Mouse (Mus musculus): Measurements from ENCODE around the gene Pfn5.
"Not testable (repeated sequence)": the region's sequence is repeated elsewhere in the genome, so short reads cannot be mapped to it uniquely, and the experiment has no call there.

Gene Pfn5

GRCm38 (mm10) chrX:95557887-95558286, at the start of gene Pfn5, which contains the start of gene Asb12:
TSS of gene Pfn5 (plus strand) at chrX:95558104.
TSS of gene Asb12 (minus strand) at chrX:95557987.
- DNase-seq, result no peak

GRCm38 (mm10) chrX:95523883-95524282, 34.0 kb upstream of the Pfn5 start:
- no peak for DNase-seq

GRCm38 (mm10) chrX:95525166-95525565, 32.7 kb upstream of the Pfn5 start:
- no peak for DNase-seq

DNA sequence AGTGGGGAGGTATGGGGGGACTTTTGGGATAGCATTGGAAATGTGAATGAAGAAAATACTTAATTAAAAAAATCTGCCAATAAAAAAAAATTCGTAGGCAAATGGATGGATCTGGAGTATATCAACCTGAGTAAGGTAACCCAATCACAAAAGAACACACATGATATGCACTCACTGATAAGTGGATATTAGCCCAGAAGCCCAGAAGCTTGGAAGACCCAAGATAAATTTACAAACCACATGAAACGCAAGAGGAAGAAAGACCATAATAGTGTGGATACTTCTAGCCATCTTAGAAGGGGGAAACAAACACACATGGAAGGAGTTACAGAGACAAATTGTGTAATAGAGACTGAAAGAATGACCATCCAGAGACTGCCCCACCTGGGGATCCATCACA, 22.4 kb upstream of the Pfn5 start:
- not testable (repeated sequence) for DNase-seq

DNA sequence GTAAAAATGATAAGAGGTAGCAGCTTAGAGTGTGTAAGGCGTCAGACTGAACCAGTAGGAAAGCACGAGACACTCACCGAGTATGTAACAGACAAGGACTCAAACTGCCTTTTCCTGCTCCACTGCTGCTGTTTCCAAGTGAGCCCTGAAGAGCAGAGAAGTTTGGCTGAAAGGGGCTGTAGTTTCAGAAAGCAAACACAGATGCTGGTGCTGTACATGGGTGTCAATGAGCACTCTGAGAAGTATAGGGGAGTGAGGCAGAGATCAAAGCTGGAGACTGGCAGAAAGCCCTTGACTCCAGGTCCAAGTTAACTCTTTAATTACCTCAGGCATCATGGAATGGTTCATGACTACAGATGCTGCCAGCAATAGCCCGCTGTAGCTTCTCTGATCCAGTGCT, 3.6 kb upstream of the Pfn5 start:
- DNase-seq, result no peak

DNA sequence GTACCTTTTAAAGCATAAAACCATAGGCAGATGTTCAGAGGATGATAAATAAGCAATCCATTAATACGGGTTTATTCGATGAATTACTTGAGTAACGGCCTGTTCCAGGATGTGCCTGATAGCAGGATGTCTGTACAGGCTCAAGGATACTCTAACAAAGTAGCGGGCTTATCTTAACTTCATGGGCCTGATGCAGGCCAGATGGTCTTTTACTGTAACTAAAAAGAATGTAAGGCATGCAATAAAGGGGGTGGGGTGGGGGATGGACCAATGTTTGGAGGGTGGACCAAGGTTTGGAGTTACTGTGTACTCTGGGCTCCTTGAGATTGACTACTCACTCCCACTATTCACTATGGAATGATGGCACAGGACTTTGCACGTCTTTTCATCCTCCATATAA, 42.7 kb downstream of the Pfn5 start:
- no peak for DNase-seq
